Mouse (Mus musculus): ENCODE data around the gene Slc8a1.

DNA sequence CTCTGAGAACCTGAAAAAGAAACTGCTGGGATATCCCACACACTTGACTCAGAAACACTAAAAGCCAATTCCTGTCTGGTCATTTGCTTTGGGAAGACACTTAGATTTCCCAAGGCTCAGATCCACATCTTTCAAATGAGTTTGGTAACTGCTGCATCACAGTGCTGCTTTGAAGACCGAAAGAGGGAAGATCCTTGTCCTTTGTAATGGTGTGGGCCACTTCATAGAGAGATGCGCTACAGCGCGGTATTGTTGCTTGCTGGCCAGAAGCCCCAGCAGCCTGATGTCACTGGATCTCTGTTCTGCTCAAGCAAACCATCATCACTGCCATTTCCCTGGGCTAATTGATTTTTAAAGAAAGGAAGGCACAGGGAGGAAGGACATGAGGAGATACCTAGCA lies 325.4 kb downstream of the Slc8a1 start:
- TF ChIP-seq POLR2A (IDR thresholded peaks at IDR 0.05; ENCODE audit: low read depth, low read length) (no peak), CTCF (conservative IDR thresholded peaks at IDR 0.05 in 1 of 2, IDR thresholded peaks at IDR 0.05 in 1 of 2; ENCODE audit: low read depth in 2 of 2, low read length in 2 of 2) (no peak), MAX (IDR thresholded peaks at IDR 0.05; ENCODE audit: low read length) (no peak), JUN (IDR thresholded peaks at IDR 0.05; ENCODE audit: insufficient read depth, low read depth, low read length) (no peak), EP300 (IDR thresholded peaks at IDR 0.05; ENCODE audit: low read length) (no peak), MAFK (IDR thresholded peaks at IDR 0.05; ENCODE audit: insufficient replicate concordance, low read length) (no peak), SMC3 (IDR thresholded peaks at IDR 0.05; ENCODE audit: low read depth, low read length) (no peak), POLR2AphosphoS2 (IDR thresholded peaks at IDR 0.05; ENCODE audit: low read depth, low read length) (no peak), ETS1 (conservative IDR thresholded peaks at IDR 0.05; ENCODE audit: low read depth, low read length) (no peak), HCFC1 (IDR thresholded peaks at IDR 0.05; ENCODE audit: low read depth, low read length) (no peak), TCF12 (IDR thresholded peaks at IDR 0.05; ENCODE audit: low read depth, low read length) (no peak), NRF1 (IDR thresholded peaks at IDR 0.05; ENCODE audit: low read depth, low read length) (no peak), ZNF384 (IDR thresholded peaks at IDR 0.05; ENCODE audit: low read depth, low read length) (no peak)
